Mouse (Mus musculus) myocyte (in vitro differentiated cells): ENCODE results near the gene Inafm2.

Experiments used
- CEBPB ChIP-seq: IDR thresholded peaks from 2 replicates; pipeline ENCODE4 v1.6.1; 2011; ENCODE audit warnings: mild to moderate bottlenecking, moderate library complexity; ENCODE audit not compliant: poor library complexity, insufficient read depth, severe bottlenecking
- E2F4 ChIP-seq: IDR thresholded peaks from one replicate; pipeline ENCODE4 v1.6.1; 2011; ENCODE audit warnings: mild to moderate bottlenecking, control low read depth, moderate library complexity; ENCODE audit not compliant: insufficient read depth
- MAX ChIP-seq: IDR thresholded peaks from one replicate; pipeline ENCODE4 v1.6.1; 2011; ENCODE audit warnings: low read depth, mild to moderate bottlenecking, control low read depth
- MYOD1 ChIP-seq, 3 experiments: IDR thresholded peaks; one replicate each; pipeline ENCODE4 v1.6.1; 2011; ENCODE audit warnings: control low read depth in 2 of 3, low read depth in 2 of 3, mild to moderate bottlenecking in 2 of 3, moderate library complexity in 1 of 3; ENCODE audit not compliant: insufficient read length in 2 of 3, control insufficient read depth in 1 of 3
- MYOG ChIP-seq, 3 experiments: IDR thresholded peaks; one replicate each; pipeline ENCODE4 v1.6.1; 2011; ENCODE audit warnings: control low read depth in 2 of 3, low read depth in 2 of 3, mild to moderate bottlenecking in 2 of 3; ENCODE audit not compliant: insufficient read length in 2 of 3, control insufficient read depth in 1 of 3, insufficient read depth in 1 of 3
- POLR2A ChIP-seq: IDR thresholded peaks from one replicate; pipeline ENCODE4 v1.6.1; 2011; ENCODE audit warnings: low read depth, mild to moderate bottlenecking, control low read depth, moderate library complexity; ENCODE audit not compliant: insufficient read length
- POLR2AphosphoS2 ChIP-seq: IDR thresholded peaks from one replicate; pipeline ENCODE4 v1.6.1; 2011; ENCODE audit warnings: low read depth, control low read depth; ENCODE audit not compliant: insufficient read length
- REST ChIP-seq: IDR thresholded peaks from one replicate; pipeline ENCODE4 v1.6.1; 2011; ENCODE audit warnings: mild to moderate bottlenecking, control low read depth, moderate library complexity; ENCODE audit not compliant: insufficient read depth, insufficient read length
- SRF ChIP-seq: IDR thresholded peaks from one replicate; pipeline ENCODE4 v1.6.1; 2011; ENCODE audit warnings: low read depth; ENCODE audit not compliant: control insufficient read depth, insufficient read length
- TCF12 ChIP-seq: IDR thresholded peaks from one replicate; pipeline ENCODE4 v1.6.1; 2011; ENCODE audit warnings: mild to moderate bottlenecking, control low read depth; ENCODE audit not compliant: poor library complexity, insufficient read depth, severe bottlenecking
- TCF3 ChIP-seq: IDR thresholded peaks from one replicate; pipeline ENCODE4 v1.6.1; 2011; ENCODE audit warnings: low read depth, control low read depth; ENCODE audit not compliant: insufficient read length

GRCm38 (mm10) chr2:118706436-118706835, 39.1 kb upstream of the Inafm2 start:
- TF ChIP-seq POLR2A, result no peak
- no peak for TF ChIP-seq TCF12
- no peak for TF ChIP-seq MAX
- TF ChIP-seq POLR2AphosphoS2, result no peak
- TF ChIP-seq TCF3, result no peak
- TF ChIP-seq CEBPB, result no peak
- TF ChIP-seq REST, result no peak
- no peak for TF ChIP-seq E2F4
- no peak for TF ChIP-seq MYOG (IDR thresholded peaks at IDR 0.05; ENCODE audit: control insufficient read depth in 1 of 3, insufficient read depth in 1 of 3, insufficient read length in 2 of 3, low read depth in 2 of 3)
- TF ChIP-seq MYOD1 (IDR thresholded peaks at IDR 0.05; ENCODE audit: control insufficient read depth in 1 of 3, insufficient read length in 2 of 3, low read depth in 2 of 3), result no peak
- no peak for TF ChIP-seq SRF
